Mouse (Mus musculus): ENCODE measurements around the gene Hoxb7.

DNA sequence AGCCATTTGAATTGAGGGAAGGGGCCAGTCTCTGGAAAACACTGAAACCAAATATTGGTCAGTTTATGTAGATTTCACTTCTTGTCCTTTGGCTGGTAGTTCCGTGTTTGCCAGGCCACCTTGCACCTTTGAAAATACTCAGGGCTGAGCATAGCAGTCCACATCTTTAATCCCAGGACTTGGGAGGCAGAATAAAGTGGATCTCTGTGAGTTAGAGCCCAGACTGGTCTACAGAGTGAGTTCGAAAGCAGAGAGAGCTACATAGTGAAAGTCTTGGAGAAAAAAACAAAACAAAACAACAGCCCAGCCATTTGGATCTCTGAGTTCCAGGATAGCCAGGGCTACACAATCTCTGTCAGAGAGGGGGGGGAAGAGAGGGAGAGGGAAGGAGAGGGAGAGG is 29.3 kb upstream of the Hoxb7 start:
- no peak for TF ChIP-seq CTCF (IDR thresholded peaks at IDR 0.05; ENCODE audit: insufficient read depth, low read length)
- no peak for TF ChIP-seq POLR2A (IDR thresholded peaks at IDR 0.05; ENCODE audit: borderline replicate concordance, extremely low read depth, low read depth, low read length)

Data from lung, adult 2 months (tissue).